Mouse (Mus musculus) megakaryocyte progenitor cell, adult 5-6 weeks (primary cell): Measurements from ENCODE around the gene Prps1. TPM values are rescaled to one million over a fixed set of nuclear protein-coding genes. Genes with fewer than 3 reads are reported as not detected.
"Not testable (repeated sequence)": the region's sequence is repeated elsewhere in the genome, so short reads cannot be mapped to it uniquely, and the experiment has no call there.

ENCODE experiments used
- ATAC-seq: replicated peaks from 2 replicates; pipeline ENCODE4 v1.8.0; 2016; ENCODE audit warnings: mild to moderate bottlenecking, moderate TSS enrichment, inconsistent platforms; ENCODE audit not compliant: poor library complexity
- total RNA-seq, 2 experiments: library from RNA; stranded (forward) in 1 of 2; stranded (reverse) in 1 of 2; fragments of 157-497, 149-512 nt in 1 of 2; fragments of 200-1000 nt in 1 of 2; gene quantifications; 2 replicates each; pipeline versions ENCODE4 v1.2.3 to v1.2.4; 2015 to 2017

Gene Prps1
- total RNA-seq (2015), result 95.7 and 101 TPM in 2 replicates
- 76.2 and 93.0 TPM in 2 replicates for total RNA-seq (2017)

GRCm38 (mm10) chrX:140456279-140456731 lies at the start of gene Prps1:
TSS of gene Prps1 (plus strand) at chrX:140456613.
- ATAC-seq, result peak; percentile 94

- peak; percentile 51 for ATAC-seq
Observed at GRCm38 (mm10) chrX:140407593-140407992, 48.8 kb upstream of the Prps1 start.

DNA sequence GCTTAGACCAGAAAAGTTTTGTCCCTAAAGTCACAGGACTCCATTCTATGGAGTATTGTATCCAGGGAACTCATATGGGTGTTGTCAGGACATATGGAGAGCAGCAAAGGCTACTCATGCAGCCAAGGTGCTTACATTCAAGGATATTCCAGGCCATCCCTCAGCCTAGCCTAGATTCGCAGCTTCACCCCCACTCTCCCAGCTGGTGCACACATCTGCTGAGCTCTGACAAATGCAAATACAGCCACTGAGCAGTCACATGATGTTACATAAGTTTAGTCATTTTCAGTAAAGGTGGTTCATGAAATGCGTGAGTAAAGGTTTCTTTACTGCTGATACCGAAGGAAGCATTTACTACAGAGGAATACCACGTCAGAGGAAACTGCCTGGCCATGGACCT lies 37.9 kb upstream of the Prps1 start:
- no peak for ATAC-seq

GRCm38 (mm10) chrX:140427124-140427523 lies 29.3 kb upstream of the Prps1 start:
- no peak for ATAC-seq

- ATAC-seq, result peak; percentile 54
Observed at GRCm38 (mm10) chrX:140428252-140428651, 28.2 kb upstream of the Prps1 start.

GRCm38 (mm10) chrX:140429985-140430384 lies 26.4 kb upstream of the Prps1 start:
- ATAC-seq, result no peak

DNA sequence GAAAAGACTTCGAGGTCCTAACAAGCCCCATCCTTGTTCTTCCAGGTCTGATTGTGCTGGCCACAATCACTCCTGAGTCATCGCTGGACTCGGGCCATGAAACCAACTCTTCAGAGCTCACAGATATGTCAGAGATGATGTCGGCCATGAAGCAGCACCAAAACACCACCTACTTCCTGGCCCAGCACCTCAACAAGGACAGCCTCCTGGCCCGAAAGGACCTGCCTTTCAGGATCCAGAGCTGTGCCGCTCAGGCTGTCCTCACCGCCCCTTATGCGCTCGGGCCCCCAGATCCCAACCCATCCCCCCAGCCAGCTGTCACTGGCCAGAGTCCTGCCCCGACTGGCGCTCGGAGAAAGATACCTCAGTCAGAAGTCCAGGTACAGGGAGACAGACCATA lies 25.9 kb upstream of the Prps1 start:
- no peak for ATAC-seq

DNA sequence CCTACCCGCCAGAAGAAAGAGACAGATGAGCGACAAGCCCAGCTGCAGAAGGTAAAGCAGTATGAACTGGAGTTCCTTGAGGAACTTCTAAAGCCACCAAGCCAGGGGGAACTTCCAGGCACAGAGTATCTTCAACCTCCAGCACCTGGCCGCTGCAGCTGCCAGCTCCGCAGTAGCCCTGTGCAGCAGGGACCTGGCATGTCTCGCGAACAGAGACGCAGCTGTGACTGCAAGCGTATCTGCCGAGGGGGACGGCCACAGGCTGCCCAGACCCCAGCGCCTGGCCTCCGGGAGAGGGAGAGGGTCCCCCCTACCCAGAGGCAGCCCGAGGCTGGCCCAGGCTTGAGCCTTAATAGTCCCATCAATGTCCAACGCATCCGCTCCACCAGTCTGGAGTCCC lies 24.4 kb upstream of the Prps1 start:
- ATAC-seq, result no peak

DNA sequence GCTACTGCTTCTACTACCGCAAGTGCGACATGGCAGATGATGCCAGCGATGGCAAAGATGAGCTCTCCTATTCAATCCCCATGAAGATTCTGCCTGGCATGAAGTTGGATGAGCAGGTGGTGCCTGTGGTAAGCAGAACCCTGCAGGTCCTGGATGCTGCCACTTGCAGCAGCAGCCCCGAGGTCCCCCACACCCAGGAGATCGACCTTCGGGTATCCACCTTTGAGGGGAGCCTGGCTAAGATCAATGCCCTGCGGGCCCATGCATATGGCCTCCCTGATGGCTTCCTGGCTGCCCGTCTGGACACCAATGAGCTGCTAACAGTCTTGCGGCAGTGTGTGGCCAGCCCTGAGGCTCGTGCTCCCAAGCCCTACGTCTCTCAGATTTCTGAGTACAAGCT lies 23.6 kb upstream of the Prps1 start:
- ATAC-seq, result no peak

GRCm38 (mm10) chrX:140437906-140438305 lies 18.5 kb upstream of the Prps1 start:
- ATAC-seq, result no peak

DNA sequence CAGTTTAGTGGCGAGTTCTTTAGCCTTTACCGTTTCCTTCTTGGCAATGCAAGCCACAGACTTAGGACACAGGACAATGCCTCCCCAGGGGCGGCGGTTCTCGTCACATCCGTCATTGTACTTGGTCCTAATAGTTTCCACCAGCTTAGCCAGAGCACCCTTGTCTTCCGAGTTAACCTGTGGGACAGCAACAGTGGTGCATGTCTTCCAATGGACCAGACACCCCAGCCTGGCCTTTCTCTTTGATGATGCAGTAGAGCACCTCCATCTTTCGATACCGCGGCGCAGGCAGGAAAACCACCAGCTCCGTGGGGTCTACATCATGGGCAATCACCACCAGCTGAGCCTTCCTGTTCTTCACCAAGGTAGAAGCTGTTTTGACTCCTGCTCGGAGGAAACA lies 10.9 kb upstream of the Prps1 start:
- no peak for ATAC-seq

- ATAC-seq, result no peak
Observed at GRCm38 (mm10) chrX:140450071-140450470, 6.3 kb upstream of the Prps1 start.

DNA sequence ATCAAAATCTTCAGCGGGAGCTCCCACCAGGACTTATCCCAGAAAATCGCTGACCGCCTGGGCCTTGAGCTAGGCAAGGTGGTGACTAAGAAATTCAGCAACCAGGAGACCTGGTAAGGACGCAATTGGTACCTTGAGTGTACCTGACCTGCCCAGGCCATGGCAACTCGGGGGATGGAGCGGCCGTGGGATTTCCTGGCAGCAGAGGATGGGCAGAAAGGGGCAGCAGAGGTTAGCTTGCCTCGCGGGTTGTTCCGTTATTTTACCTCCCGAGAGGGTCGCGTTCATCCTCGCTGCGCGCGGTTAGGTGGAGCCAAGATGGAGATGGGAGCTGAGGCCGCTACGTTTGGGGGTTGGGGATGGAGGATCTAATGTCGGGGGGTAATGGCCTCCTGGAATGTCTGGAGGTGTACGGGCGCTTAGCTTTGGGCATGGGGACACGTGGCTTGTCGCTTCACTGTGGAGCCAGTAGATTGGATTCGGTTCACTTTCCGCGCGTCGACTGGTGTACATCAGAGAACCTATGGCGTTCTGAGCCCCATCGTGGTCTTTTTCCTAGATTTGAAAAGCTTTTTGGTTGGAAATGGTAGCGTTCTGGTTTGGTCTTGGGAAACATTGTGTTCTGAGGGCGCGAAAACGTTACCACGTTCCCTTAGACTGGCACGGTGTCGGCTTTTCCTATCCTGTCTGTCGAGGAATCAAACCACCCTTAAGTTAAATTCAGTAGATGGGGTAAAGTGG lies 508 bp downstream of the Prps1 start:
- peak; percentile 21 for ATAC-seq

GRCm38 (mm10) chrX:140457502-140457901 lies 1.1 kb downstream of the Prps1 start:
- ATAC-seq, result no peak

GRCm38 (mm10) chrX:140478231-140478630 lies 21.8 kb downstream of the Prps1 start:
- ATAC-seq, result 0 out of 2 replicates have a peak, but pooled peaks have one; percentile 38

GRCm38 (mm10) chrX:140479171-140479570 lies 22.8 kb downstream of the Prps1 start:
- peak; percentile 95 for ATAC-seq

DNA sequence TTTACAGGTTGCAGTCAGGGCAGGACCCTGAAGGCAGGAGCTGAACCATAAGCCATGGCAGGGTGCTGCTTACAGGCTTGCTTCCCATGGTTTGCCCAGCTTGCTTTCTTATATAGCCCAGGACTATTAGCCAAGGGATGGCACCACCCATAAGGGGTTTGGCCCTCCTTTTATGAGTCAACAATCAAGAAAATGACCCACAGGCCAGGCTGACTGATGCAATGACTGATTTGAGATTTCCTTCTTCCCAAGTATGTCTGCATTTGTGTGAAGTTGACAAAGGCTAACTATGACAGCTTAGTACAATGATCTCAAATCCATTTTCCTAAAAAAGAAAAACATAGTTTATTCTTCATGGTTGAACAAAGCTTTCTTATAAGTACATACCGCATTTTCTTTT lies 32.8 kb downstream of the Prps1 start:
- ATAC-seq, result 0 out of 2 replicates have a peak, but pooled peaks have one; percentile 15

DNA sequence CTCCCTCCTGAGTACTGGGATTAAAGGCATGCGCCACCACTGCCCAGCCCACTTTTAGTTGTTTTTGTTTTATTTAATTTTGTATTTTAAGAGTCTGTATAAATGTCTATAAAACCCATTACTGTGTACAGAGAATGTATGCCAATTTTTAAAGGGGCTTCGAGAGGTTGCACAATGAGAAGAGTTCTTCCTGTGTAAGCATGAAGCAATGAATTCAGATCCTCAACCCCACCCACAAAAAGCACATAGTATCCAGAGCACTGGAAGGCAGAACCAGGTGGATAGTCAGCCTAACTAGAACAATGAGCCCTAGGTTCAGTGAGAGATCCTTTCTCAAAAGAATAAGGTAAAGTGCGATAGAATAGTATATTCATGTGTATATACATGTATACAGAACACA lies 33.8 kb downstream of the Prps1 start:
- no peak for ATAC-seq

GRCm38 (mm10) chrX:140491884-140492571 lies 35.6 kb downstream of the Prps1 start:
- ATAC-seq, result peak; percentile 85

- ATAC-seq, result no peak
Observed at GRCm38 (mm10) chrX:140493527-140494029, 37.2 kb downstream of the Prps1 start.

GRCm38 (mm10) chrX:140494170-140494569 lies 37.8 kb downstream of the Prps1 start:
- no peak for ATAC-seq

DNA sequence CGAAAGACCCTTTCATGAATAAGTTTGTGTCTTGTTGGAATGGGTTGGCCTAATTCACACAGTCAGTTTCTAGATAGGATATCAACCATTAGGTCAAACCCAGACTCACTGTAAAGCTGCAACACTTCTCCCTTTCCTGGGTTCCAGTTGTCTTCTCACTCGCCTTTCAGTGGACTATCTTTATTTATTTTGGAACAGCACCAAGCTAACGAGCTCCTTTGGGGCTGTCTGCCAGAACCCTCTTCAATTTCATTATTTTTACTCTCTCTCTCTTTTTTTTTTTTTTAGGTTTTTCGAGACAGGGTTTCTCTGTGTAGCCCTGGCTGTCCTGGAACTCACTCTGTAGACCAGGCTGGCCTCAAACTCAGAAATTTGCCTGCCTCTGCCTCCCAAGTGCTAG lies 42.0 kb downstream of the Prps1 start:
- not testable (repeated sequence) for ATAC-seq
